Comparison of ENCODE assay signal across 9 mouse cellular contexts in genomic region chrX:11826737-11827408, GRCm38 (mm10).
A peak's percentile ranks its signal among the peaks of the same experiment; 100 is the strongest.
DNase-seq lines count a peak whose midpoint lies in the region; ATAC-seq and TF ChIP-seq lines count a peak whose summit lies in the region.
"Had no signal": no experiment of that assay in that cellular context is flagged by ENCODE, and none has a peak within 500 bp of the region (broad histone marks: within the 10 kb centered on the region; RNA-seq: fewer than 3 reads in every experiment).

No protein-coding gene starts in this region.

- no peak for ATAC-seq in heart, embryonic 15.5 days (replicated peaks; ENCODE audit: insufficient number of reproducible peaks, insufficient read depth, low FRiP score, low read depth)
- peak; percentile 72 for ATAC-seq in forebrain, embryonic 14.5 days
- ATAC-seq in limb, embryonic 14.5 days (ENCODE audit: low FRiP score, low read depth): no peak
- no peak for ATAC-seq in erythroid progenitor cell, adult 5-6 weeks (replicated peaks; ENCODE audit: low FRiP score, poor library complexity, severe bottlenecking)

- no peaks in the 10 kb centered on the region; the same call in 1 of the 2 replicates for H3K27me3 ChIP-seq in heart, embryonic 15.5 days
- H3K27me3 ChIP-seq in forebrain, embryonic 14.5 days (replicated peaks; ENCODE audit: control insufficient read depth, insufficient read depth, low read length): no peaks in the 10 kb centered on the region
- H3K27me3 ChIP-seq in limb, embryonic 14.5 days (ENCODE audit: control insufficient read depth, insufficient read depth, low read length): peaks cover 4% of the 10 kb centered on the region; the same call in 1 of the 2 replicates

- no peak for TF ChIP-seq POLR2A in limb, embryonic 14.5 days (IDR thresholded peaks at IDR 0.05; ENCODE audit: borderline replicate concordance, extremely low read depth, insufficient read depth, insufficient read length)

- H3K4me1 ChIP-seq in heart, embryonic 15.5 days (replicated peaks): no peaks in the 10 kb centered on the region
- no peaks in the 10 kb centered on the region for H3K4me1 ChIP-seq in forebrain, embryonic 14.5 days (ENCODE audit: control insufficient read depth, insufficient read depth, low read length)
- peaks cover 3% of the 10 kb centered on the region; the same call in 1 of the 2 replicates for H3K4me1 ChIP-seq in limb, embryonic 14.5 days (ENCODE audit: control insufficient read depth, insufficient read depth, low read length)

- no peaks in the 10 kb centered on the region for H3K9me3 ChIP-seq in heart, embryonic 15.5 days (replicated peaks)
- H3K9me3 ChIP-seq in forebrain, embryonic 14.5 days (replicated peaks; ENCODE audit: control insufficient read depth, low read length): no peaks in the 10 kb centered on the region
- no peaks in the 10 kb centered on the region for H3K9me3 ChIP-seq in limb, embryonic 14.5 days (ENCODE audit: control insufficient read depth, low read length)
- H3K9me3 ChIP-seq: limb, embryonic 15.5 days had no signal

- no peak overlapping the region for H3K9ac ChIP-seq in heart, embryonic 15.5 days
- H3K9ac ChIP-seq in forebrain, embryonic 14.5 days (ENCODE audit: low read length): no peak overlapping the region
- H3K9ac ChIP-seq in limb, embryonic 14.5 days (ENCODE audit: low read depth, low read length, severe bottlenecking): no peak overlapping the region
- H3K9ac ChIP-seq: limb, embryonic 15.5 days had no signal

- no peak for DNase-seq in heart, adult 8-10 months (ENCODE audit: low spot score)
- peak; percentile 5 for DNase-seq in R1 (ENCODE audit: low read depth, low spot score)
- DNase-seq in forebrain, embryonic 14.5 days (ENCODE audit: low spot score): peak; percentile 72
- no peak for DNase-seq in limb, embryonic 14.5 days (ENCODE audit: low spot score)
- no peak for DNase-seq in cerebellum, adult 9-10 months
- no peak for DNase-seq in thymus, postnatal 0 days (ENCODE audit: low spot score)

- peak overlapping the region; percentile 23; the same call in 1 of the 2 replicates for H3K4me2 ChIP-seq in heart, embryonic 15.5 days
- peak overlapping the region; percentile 35; the same call in 1 of the 2 replicates for H3K4me2 ChIP-seq in forebrain, embryonic 14.5 days (ENCODE audit: low read length)
- H3K4me2 ChIP-seq in limb, embryonic 14.5 days (replicated peaks; ENCODE audit: low read depth, low read length, severe bottlenecking): peak overlapping the region; percentile 7; the same call in 1 of the 2 replicates
- H3K4me2 ChIP-seq: limb, embryonic 15.5 days had no signal

- no peak overlapping the region for H3K4me3 ChIP-seq in heart, embryonic 15.5 days
- no peak overlapping the region for H3K4me3 ChIP-seq in forebrain, embryonic 14.5 days (ENCODE audit: low read depth, low read length)
- H3K4me3 ChIP-seq in limb, embryonic 14.5 days (replicated peaks; ENCODE audit: low read length): no peak overlapping the region
- H3K4me3 ChIP-seq: limb, embryonic 15.5 days had no signal

- H3K27ac ChIP-seq in heart, embryonic 15.5 days: no peak overlapping the region
- peak overlapping the region; percentile 7; the same call in 1 of the 2 replicates for H3K27ac ChIP-seq in forebrain, embryonic 14.5 days (ENCODE audit: low read depth, low read length)
- no peak overlapping the region for H3K27ac ChIP-seq in limb, embryonic 14.5 days (replicated peaks; ENCODE audit: low read depth, low read length)
- H3K27ac ChIP-seq: limb, embryonic 15.5 days had no signal

- WGBS in heart, embryonic 15.5 days: 28% methylated on average over 20 of the region's 20 CpGs
- 35% methylated on average over 20 of the region's 20 CpGs for WGBS in forebrain, embryonic 14.5 days
- WGBS in limb, embryonic 14.5 days: 20% methylated on average over 20 of the region's 20 CpGs

- no peaks in the 10 kb centered on the region for H3K36me3 ChIP-seq in heart, embryonic 15.5 days
- H3K36me3 ChIP-seq in forebrain, embryonic 14.5 days (ENCODE audit: control insufficient read depth, insufficient read depth, low read length): no peaks in the 10 kb centered on the region
- H3K36me3 ChIP-seq in limb, embryonic 14.5 days (ENCODE audit: control insufficient read depth, insufficient read depth, low read length): no peaks in the 10 kb centered on the region
- H3K36me3 ChIP-seq: limb, embryonic 15.5 days had no signal

Comparison
In these comparisons a context has a peak if more than half of its experiments do, and no peak if none do; other contexts are left out.
1. DNase-seq: peak in R1 (single experiment) and forebrain, embryonic 14.5 days (single experiment); none in heart, adult 8-10 months (single experiment), limb, embryonic 14.5 days (single experiment), cerebellum, adult 9-10 months (single experiment) and thymus, postnatal 0 days (single experiment).
2. Peak in every context shown above with its lines, with median percentiles within 50 percentile points of each other: H3K4me2 ChIP-seq.